Mouse (Mus musculus): ENCODE data around the gene Nfasc.

- TF ChIP-seq GATA1 (IDR thresholded peaks at IDR 0.05; ENCODE audit: low read length): no peak
- TF ChIP-seq TAL1 (IDR thresholded peaks at IDR 0.05; ENCODE audit: low read length): no peak
Observed at GRCm38 (mm10) chr1:132769559-132769958, 28.0 kb upstream of the Nfasc start.

Data from erythroblast, embryonic 14.5 days (primary cell).